Mouse (Mus musculus) kidney, postnatal 36 days (tissue): ENCODE results near the gene Csnk2b.
A peak's percentile ranks its signal among the peaks of the same experiment; 100 is the strongest.

Experiments used
- DNase-seq, 2 experiments: peaks; one replicate each; pipeline ENCODE4 v3.0.0; 2021 to 2022; ENCODE audit warnings: mixed read lengths in 2 of 2

Csnk2b gene

DNA sequence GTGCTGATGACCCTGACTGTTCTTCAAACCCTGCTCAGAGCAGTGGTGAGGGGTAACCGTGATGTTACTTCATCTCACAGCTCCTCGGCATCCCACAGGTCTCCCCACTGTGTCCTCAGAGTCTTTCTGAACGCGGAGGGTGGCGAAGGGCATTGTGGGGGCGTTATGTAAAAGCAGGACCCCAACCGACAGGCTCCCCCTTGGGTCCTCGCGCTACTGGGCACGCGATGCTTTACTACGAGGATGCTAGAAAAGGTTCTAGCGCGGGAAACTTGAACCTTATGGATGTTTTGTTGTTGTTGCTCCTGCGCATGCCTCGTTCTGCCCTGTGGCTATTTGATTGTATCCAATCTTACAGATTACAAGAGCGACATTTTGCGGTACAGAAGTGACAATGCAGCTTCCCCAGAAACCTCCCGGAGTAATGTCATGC, at the start of gene Csnk2b:
Csnk2b (minus strand) TSS at position 183 of the 433 bp plus-strand sequence.
- peak; percentile 66 for DNase-seq

GRCm38 (mm10) chr17:35168541-35169207, 46.8 kb upstream of the Csnk2b start:
- DNase-seq = peak; percentile 35 to 51

- no peak for DNase-seq
Measured at GRCm38 (mm10) chr17:35167794-35168193, 45.9 kb upstream of the Csnk2b start.

- DNase-seq = peak; percentile 82 to 83
Measured at GRCm38 (mm10) chr17:35166352-35167035, 44.6 kb upstream of the Csnk2b start.

DNA sequence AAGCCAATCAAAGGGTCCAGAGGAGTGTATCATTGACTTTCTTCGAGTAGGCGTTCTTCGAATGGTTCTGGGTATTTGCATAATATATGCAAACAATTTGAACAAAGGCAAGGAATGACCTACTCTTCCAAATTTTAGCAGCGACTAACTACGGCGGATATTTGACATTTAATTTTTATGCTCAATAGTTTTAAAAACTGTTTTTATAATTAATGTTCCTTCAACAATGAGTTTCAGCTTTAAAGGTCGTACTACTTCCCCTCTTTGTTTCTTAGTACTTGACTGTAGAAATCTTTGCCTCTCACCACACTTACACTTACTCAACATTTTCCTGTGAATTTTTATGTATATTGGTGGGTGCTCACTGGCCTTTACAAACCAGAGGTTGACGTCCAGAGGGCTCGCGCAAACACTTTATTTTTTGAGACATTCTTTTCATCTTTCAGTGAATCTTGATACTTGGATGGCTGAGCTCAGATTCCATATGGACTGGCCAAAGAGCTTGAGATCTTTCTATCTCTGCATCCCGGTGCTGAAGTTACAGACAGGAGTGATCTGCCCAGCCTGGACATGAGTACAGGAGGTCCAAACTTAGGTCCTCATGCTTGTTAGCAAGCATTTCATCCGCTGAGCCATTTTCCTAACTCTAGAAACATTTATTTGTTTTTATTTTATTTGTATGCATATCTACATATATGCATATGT, 43.8 kb upstream of the Csnk2b start:
- no peak for DNase-seq

DNA sequence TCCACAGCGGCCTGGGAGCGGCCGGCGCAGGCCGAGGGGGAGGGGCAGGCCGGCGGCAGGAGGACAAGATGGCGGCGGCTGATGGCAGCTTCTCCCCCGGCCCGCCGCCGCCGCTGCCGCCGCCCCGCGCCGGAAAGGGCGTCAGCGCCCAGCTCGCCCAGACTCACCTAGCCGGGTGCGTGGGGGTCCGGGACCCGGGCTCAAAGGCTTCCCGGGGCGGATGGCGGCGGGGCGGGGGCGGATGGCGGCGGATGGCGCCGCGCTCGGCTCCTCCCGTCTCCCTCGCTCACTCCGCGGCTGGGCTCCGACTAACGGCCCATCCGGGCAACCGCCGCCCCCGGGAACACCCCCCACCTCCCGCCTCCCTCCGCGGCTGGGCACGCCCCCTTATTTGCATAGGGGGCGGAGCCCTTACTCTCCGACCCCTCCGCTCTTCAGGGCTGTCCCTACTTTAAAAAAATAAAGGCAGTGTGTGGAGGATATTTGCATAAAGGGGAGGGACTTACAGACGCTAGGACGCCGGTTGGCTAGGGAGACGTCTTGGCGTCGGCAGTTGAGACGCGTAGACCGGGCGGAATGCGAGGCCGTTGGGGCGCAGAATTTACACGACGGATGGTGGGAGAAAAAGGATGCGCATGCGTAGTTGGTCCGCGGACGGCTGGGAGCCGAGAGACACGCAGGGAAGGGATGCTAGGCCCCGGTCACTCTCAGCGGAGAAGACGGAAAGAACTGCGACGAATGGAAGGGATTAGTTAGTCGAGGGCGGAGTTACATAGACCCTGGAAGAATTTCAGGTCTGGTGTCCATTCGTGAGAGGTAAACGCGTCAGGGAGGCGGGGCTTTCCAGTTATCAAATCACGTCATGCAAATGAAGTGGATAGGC, 43.0 kb upstream of the Csnk2b start, which contains the start of gene Prrc2a:
Prrc2a (minus strand) TSS at position 330 of the 883 bp plus-strand sequence.
- DNase-seq = peak; percentile 97 to 99

- peak in 1 of 2 experiments; percentile 39 for DNase-seq
Measured at GRCm38 (mm10) chr17:35164218-35164567, 42.3 kb upstream of the Csnk2b start.

DNA sequence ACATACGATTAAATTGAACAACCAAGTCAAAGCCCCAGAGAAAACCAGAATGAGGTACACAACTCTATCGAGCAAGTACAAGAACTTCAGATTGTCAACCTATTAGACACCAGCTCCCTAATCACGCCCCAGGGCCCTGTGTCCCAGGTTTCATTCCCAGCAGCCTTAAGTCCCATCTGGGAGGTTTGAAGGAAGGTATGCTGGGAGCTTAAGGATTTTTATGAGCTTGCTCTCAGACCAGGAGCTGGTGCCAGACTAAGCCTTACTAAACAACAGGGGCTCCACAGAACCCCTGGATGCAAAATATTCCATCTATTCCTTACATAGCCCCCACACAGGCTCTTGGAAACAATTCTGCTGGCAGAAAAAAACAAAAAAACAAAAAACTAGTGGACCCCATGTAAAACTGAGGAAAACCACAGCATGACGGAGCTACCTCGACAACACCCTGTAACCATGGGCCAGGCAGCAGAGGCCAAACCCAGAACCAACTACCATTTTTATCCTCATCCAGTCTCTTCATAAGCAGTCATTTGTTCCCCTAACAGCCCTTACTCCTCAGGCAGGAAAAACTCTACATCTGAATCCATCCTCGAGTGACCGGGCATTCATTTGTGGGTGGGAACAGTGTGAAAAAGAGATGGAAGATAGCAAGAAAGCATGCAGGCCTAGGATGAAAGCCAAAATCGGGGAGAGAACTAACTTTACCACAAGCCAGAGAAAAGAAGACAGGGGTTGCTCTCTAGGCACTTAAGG, 41.7 kb upstream of the Csnk2b start:
- DNase-seq = no peak

- peak; percentile 54 to 73 for DNase-seq
Measured at GRCm38 (mm10) chr17:35162730-35163129, 40.9 kb upstream of the Csnk2b start.

- DNase-seq = no peak
Measured at GRCm38 (mm10) chr17:35162121-35162520, 40.3 kb upstream of the Csnk2b start.

- no peak for DNase-seq
Measured at GRCm38 (mm10) chr17:35161421-35161820, 39.6 kb upstream of the Csnk2b start.

DNA sequence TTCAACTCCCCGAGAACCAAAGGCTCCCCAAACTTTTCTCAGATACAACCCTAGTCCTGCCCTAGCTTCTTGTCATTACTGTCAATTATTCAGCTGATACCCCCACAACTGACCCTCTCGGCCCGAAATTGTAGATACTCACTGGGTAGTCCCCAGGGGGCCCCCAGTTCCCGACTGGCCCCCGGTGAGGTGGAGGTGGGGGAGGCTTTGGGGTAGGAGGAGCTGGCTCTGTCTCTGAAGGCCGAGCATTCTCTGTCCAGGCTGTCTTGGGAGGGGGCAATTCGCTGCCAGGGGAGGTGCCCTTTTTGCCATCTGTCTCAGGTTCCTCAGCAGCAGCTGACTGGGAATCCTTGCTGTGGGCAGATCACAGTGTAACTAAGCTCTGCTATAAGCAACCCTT, 37.8 kb upstream of the Csnk2b start:
- DNase-seq = no peak

DNA sequence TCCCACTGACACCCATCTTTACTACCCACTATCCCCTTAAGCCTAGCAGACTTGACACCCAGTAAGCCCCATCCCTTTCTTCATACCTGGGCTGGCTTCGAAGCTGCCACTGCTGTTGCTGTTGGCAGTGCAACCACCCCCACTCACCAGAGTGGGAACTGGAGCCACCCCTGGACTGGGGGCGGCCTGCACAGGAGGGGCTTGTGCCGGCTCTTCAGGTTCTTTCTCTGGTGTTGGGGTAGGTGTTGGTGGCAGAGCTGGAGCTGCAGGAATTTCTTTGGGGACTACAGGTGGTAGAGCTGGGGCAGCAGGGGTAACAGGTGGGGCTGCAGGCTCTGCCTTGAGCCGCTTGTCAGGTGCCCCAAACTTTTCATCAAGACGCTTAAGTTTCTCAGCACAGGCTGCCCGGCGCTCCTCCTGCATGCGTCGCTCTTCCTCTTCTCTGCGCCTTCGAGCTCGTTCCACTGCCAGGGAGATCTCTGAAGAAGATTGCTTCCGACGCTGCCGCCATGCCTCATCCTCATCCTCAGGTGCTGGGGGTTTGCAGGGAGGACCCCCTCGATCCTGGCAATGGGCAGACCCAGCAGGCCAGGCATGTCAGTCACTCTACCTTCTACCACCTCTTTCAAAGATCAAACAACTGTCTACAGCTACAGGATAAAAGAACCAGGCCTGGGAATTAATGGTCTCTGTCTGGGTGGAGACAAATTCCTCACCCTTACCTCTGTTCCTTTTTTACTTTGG, 37.2 kb upstream of the Csnk2b start:
- DNase-seq = no peak

DNA sequence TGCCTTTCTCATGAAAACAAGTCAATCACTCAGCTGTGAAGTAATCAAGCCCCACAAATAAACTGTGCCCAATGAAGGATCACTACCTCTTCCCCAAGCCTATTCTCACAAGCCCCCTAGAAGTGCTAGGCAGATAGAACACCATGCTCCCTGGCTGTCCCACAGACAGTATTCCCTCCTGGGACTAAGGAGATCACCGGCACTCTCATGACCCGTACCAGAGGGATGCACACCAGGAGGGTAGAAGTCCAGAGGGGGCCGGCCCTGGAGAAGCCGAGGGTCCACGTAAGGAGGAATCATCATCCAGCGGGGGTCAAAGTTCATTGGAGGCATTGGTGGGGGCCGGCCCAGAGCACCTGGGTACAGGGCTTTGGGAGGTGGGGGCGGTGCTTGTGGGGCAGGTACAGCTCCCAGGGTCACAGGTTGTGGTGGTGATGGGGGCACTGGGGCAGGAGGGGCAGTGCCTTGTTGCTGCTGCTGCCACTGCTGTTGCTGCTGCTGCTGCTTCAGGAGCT, 35.9 kb upstream of the Csnk2b start:
- DNase-seq = no peak

DNA sequence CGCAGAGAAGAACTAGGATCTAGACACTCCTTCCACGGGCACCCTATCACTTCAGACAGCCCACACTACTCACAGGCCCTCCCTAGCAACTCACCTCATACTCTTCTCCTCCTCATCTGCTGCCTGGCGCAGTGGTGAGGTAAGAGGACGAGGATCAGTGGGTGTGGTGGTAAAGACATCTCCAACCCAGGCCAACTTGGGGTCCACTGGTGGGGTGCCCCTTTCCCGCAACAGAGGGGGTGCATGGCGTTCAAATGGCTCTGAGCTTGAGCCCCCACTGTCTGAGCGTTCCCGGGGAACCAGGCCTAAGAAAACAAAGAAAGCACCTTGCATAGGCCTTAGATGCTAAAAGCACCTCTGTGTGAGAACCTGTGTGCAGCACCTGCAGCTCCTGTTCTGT, 35.4 kb upstream of the Csnk2b start:
- no peak for DNase-seq

- no peak for DNase-seq
Measured at GRCm38 (mm10) chr17:35156461-35157200, 34.8 kb upstream of the Csnk2b start.

GRCm38 (mm10) chr17:35155451-35155850, 33.6 kb upstream of the Csnk2b start:
- DNase-seq = no peak

- no peak for DNase-seq
Measured at GRCm38 (mm10) chr17:35154616-35155015, 32.8 kb upstream of the Csnk2b start.

GRCm38 (mm10) chr17:35153931-35154330, 32.1 kb upstream of the Csnk2b start:
- DNase-seq = no peak

GRCm38 (mm10) chr17:35153077-35153476, 31.2 kb upstream of the Csnk2b start:
- no peak for DNase-seq
